In the genomic region with DNA sequence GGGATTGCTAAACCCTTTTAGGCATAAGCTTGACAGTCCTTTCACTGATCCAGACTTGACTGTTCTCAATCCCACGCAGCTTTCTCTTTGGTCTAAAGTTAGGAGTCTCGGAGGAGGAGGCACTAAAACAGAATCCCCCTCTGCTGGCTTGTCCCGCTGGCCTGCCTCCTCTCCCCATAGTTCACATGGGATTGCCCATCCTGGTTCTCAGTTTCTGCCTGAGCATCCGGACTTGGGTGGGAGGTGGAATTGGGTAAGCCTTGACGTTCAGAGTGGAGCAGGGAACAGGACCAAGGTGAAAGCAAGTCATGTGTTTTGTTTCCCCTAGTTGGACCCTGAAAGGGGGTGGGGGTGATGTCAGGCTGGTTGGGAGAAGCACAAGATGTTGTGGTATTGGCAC, we compare ENCODE assay signal across 23 mouse cellular contexts.
DNase-seq lines count a peak whose midpoint lies in the region; ATAC-seq and TF ChIP-seq lines count a peak whose summit lies in the region.
"Had no signal": no experiment of that assay in that cellular context is flagged by ENCODE, and none has a peak within 500 bp of the region (broad histone marks: within the 10 kb centered on the region; RNA-seq: fewer than 3 reads in every experiment).

No protein-coding gene starts in this region.

- intact Hi-C loops in left cerebral cortex, adult 2 months (cut with DNase I), result loop anchor here (2.0 to 5.0 kb wide), 5 partner anchors 28 to 360 kb away; no protein-coding TSS in a partner anchor
- intact Hi-C loops in left cerebral cortex, postnatal 4 days (cut with DNase I), result no loop called here

- no peak for TF ChIP-seq CTCF in left cerebral cortex, adult 2 months (IDR thresholded peaks at IDR 0.05)

- H3K36me3 ChIP-seq in heart, embryonic 10.5 days, result no peaks in the 10 kb centered on the region
- H3K36me3 ChIP-seq in heart, embryonic 11.5 days (ENCODE audit: control insufficient read depth, insufficient read depth, low read length), result no peaks in the 10 kb centered on the region
- H3K36me3 ChIP-seq: embryonic facial prominence, embryonic 15.5 days; forebrain, embryonic 10.5 days; hindbrain, embryonic 12.5 days had no signal

- peak overlapping the region; percentile 16 for H3K27ac ChIP-seq in heart, embryonic 10.5 days
- H3K27ac ChIP-seq in heart, embryonic 11.5 days (ENCODE audit: low read depth, low read length), result no peak overlapping the region
- H3K27ac ChIP-seq in left cerebral cortex, adult 2 months, result peak overlapping the region; percentile 71
- H3K27ac ChIP-seq: embryonic facial prominence, embryonic 15.5 days; forebrain, embryonic 10.5 days; gastrocnemius, adult 2 months; hindbrain, embryonic 12.5 days had no signal

- 0 out of 2 replicates have a peak, but pooled peaks have one; percentile 2 for ATAC-seq in cerebellum, adult (ENCODE audit: insufficient number of reproducible peaks, low FRiP score, low TSS enrichment)
- ATAC-seq in heart, embryonic 11.5 days (replicated peaks; ENCODE audit: insufficient number of reproducible peaks, low FRiP score, low TSS enrichment), result no peak
- ATAC-seq: CD4-positive, CD25-positive, alpha-beta regulatory T cell, adult 4 months; hindbrain, embryonic 16.5 days had no signal

- peaks cover 40% of the 10 kb centered on the region for H3K4me1 ChIP-seq in heart, embryonic 10.5 days
- H3K4me1 ChIP-seq in heart, embryonic 11.5 days (ENCODE audit: control insufficient read depth, insufficient read depth, low read length), result peaks cover 8% of the 10 kb centered on the region

- WGBS in heart, embryonic 10.5 days, result 95% methylated on average over 5 of the region's 5 CpGs
- 87% methylated on average over 5 of the region's 5 CpGs for WGBS in heart, embryonic 11.5 days (ENCODE audit: insufficient replicate concordance)

- H3K9ac ChIP-seq in heart, embryonic 11.5 days (ENCODE audit: low read depth, low read length), result no peak overlapping the region
- H3K9ac ChIP-seq: embryonic facial prominence, embryonic 15.5 days; hindbrain, embryonic 12.5 days had no signal

- DNase-seq in cerebellum, adult 11 months, result no peak
- no peak for DNase-seq in heart, embryonic 10.5 days (ENCODE audit: low spot score)
- DNase-seq in left cerebral cortex, adult 2 months (ENCODE audit: extremely low spot score in 1 of 2, low spot score in 2 of 2), result no peak
- no peak for DNase-seq in left cerebral cortex, postnatal 4 days
- DNase-seq in brain, adult 2 months (ENCODE audit: low read depth, low spot score), result peak; percentile 76
- DNase-seq: adrenal gland, adult 8-10 months; adrenal gland, postnatal 36 days; B cell, adult 2 months; cerebellum, adult 18-20 months; embryo, embryonic 11 days; gastrocnemius, adult 2 months; gastrocnemius, postnatal 25 days; heart, postnatal 10 days; heart, postnatal 4 days had no signal

- H3K9me3 ChIP-seq in heart, embryonic 10.5 days, result no peaks in the 10 kb centered on the region
- H3K9me3 ChIP-seq in heart, embryonic 11.5 days (replicated peaks; ENCODE audit: control insufficient read depth, low read length), result no peaks in the 10 kb centered on the region
- H3K9me3 ChIP-seq: embryonic facial prominence, embryonic 15.5 days; forebrain, embryonic 10.5 days; G1E; hindbrain, embryonic 12.5 days had no signal

- no peak overlapping the region for H3K4me2 ChIP-seq in heart, embryonic 11.5 days
- H3K4me2 ChIP-seq: embryonic facial prominence, embryonic 15.5 days; hindbrain, embryonic 12.5 days had no signal

- H3K27me3 ChIP-seq in heart, embryonic 10.5 days (ENCODE audit: insufficient read depth, poor library complexity, severe bottlenecking), result no peaks in the 10 kb centered on the region
- H3K27me3 ChIP-seq in heart, embryonic 11.5 days (ENCODE audit: control insufficient read depth, insufficient read depth, low read length), result no peaks in the 10 kb centered on the region
- H3K27me3 ChIP-seq: embryonic facial prominence, embryonic 15.5 days; hindbrain, embryonic 12.5 days had no signal

- no peak overlapping the region for H3K4me3 ChIP-seq in heart, embryonic 10.5 days
- H3K4me3 ChIP-seq in heart, embryonic 11.5 days (ENCODE audit: low read depth, low read length), result no peak overlapping the region
- H3K4me3 ChIP-seq in left cerebral cortex, adult 2 months, result no peak overlapping the region
- H3K4me3 ChIP-seq: embryonic facial prominence, embryonic 15.5 days; erythroblast, embryonic 14.5 days; forebrain, embryonic 10.5 days; gastrocnemius, adult 2 months; hindbrain, embryonic 12.5 days had no signal
